Mouse (Mus musculus) 3T3-L1 (cell line): ENCODE data around the gene Rbck1.
"Not testable (repeated sequence)": the region's sequence is repeated elsewhere in the genome, so short reads cannot be mapped to it uniquely, and the experiment has no call there.

ENCODE experiments used
- DNase-seq: peaks from one replicate; pipeline ENCODE4 v3.0.0-alpha.2; 2015; ENCODE audit warnings: low read depth, low spot score

Gene Rbck1

GRCm38 (mm10) chr2:152332101-152332825 lies at the start of gene Rbck1:
TSS of gene Rbck1 (minus strand) at chr2:152332653.
- DNase-seq = peak; percentile 95

GRCm38 (mm10) chr2:152376345-152376741 lies 43.9 kb upstream of the Rbck1 start, which contains the start of gene Nrsn2:
TSS of gene Nrsn2 (minus strand) at chr2:152376638.
- no peak for DNase-seq

GRCm38 (mm10) chr2:152375652-152376344 lies 43.3 kb upstream of the Rbck1 start:
- DNase-seq = no peak

GRCm38 (mm10) chr2:152373547-152373946 lies 41.1 kb upstream of the Rbck1 start:
- DNase-seq = no peak

- no peak for DNase-seq
These were observed 40.2 kb upstream of the Rbck1 start for GRCm38 (mm10) chr2:152372661-152373060.

GRCm38 (mm10) chr2:152372104-152372503 lies 39.7 kb upstream of the Rbck1 start:
- DNase-seq = no peak

- DNase-seq = peak; percentile 82
These were observed 36.2 kb upstream of the Rbck1 start for GRCm38 (mm10) chr2:152368532-152369140.

GRCm38 (mm10) chr2:152367917-152368316 lies 35.5 kb upstream of the Rbck1 start:
- DNase-seq = peak; percentile 32

GRCm38 (mm10) chr2:152363245-152364147 lies 31.0 kb upstream of the Rbck1 start:
- DNase-seq = peak; percentile 97

GRCm38 (mm10) chr2:152361193-152361592 lies 28.7 kb upstream of the Rbck1 start:
- DNase-seq = no peak

GRCm38 (mm10) chr2:152360271-152360775 lies 27.9 kb upstream of the Rbck1 start:
- no peak for DNase-seq

GRCm38 (mm10) chr2:152359616-152360015 lies 27.2 kb upstream of the Rbck1 start:
- no peak for DNase-seq

GRCm38 (mm10) chr2:152358977-152359376 lies 26.5 kb upstream of the Rbck1 start:
- DNase-seq = not testable (repeated sequence)

- DNase-seq = no peak
These were observed 24.8 kb upstream of the Rbck1 start for GRCm38 (mm10) chr2:152357254-152357653.

- peak; percentile 100 for DNase-seq
These were observed 17.5 kb upstream of the Rbck1 start for GRCm38 (mm10) chr2:152349842-152350540.

GRCm38 (mm10) chr2:152349205-152349604 lies 16.8 kb upstream of the Rbck1 start:
- no peak for DNase-seq

GRCm38 (mm10) chr2:152347722-152348121 lies 15.3 kb upstream of the Rbck1 start:
- no peak for DNase-seq

GRCm38 (mm10) chr2:152346776-152347465 lies 14.5 kb upstream of the Rbck1 start:
- DNase-seq = no peak

GRCm38 (mm10) chr2:152345393-152345792 lies 12.9 kb upstream of the Rbck1 start:
- DNase-seq = no peak

- no peak for DNase-seq
These were observed 12.5 kb upstream of the Rbck1 start for GRCm38 (mm10) chr2:152344909-152345308.
